Mouse (Mus musculus) natural killer cell, adult 2 months (primary cell): ENCODE results near the gene Abtb1.

Source experiments
- DNase-seq, 2 experiments: peaks; one replicate each; pipeline ENCODE4 v3.0.0; 2022; ENCODE audit warnings: low spot score in 2 of 2

Gene Abtb1

DNA sequence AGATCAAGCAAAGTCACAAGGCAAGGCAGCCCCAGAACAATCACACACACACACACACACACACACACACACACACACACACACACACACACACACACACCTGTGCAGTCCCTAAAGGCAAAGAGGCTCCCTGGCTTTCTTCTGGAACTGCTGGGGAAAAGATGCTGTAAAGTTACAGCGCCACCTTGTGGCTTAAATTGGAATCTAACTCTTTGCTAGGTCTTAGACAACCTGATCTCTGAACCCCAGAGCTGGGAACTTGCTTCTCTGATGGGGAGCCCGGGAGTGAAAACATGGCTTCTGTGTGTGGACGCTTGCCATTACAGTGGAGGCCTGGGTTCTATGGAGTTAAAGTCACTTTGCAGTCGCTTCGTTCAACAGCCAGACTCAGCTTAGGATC lies 13.9 kb upstream of the Abtb1 start:
- DNase-seq, result peak; percentile 59 to 63

- DNase-seq, result no peak
Observed at GRCm38 (mm10) chr6:88854509-88854908, 12.7 kb upstream of the Abtb1 start.

- DNase-seq, result no peak
Observed at GRCm38 (mm10) chr6:88850034-88850433, 8.2 kb upstream of the Abtb1 start.

GRCm38 (mm10) chr6:88849270-88849669 lies 7.5 kb upstream of the Abtb1 start:
- DNase-seq, result peak in 1 of 2 experiments; percentile 37

DNA sequence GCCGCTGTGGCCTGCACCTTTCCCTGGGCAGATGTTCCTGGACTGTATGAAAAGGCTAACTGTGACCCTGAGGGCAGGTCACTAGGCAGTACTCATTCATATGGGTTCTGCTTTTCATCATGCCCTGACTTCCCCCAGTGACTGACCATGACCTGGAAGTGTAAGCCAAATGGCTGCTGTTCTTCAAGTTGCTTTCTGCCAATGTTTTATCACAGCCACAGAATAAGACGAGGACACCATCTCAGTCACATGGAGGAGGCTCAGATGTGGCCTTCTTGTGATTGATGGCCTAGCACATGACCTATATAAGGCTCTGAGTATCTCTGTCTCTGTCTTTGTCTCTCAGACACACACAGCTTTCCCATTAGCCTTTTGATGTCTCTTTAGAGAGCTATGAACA lies 5.8 kb upstream of the Abtb1 start:
- DNase-seq, result no peak

- DNase-seq, result no peak
Observed at GRCm38 (mm10) chr6:88844901-88845565, 3.2 kb upstream of the Abtb1 start.

- DNase-seq, result no peak
Observed at GRCm38 (mm10) chr6:88843781-88844725, 2.3 kb upstream of the Abtb1 start.

- no peak for DNase-seq
Observed at GRCm38 (mm10) chr6:88843241-88843640, 1.5 kb upstream of the Abtb1 start.

DNA sequence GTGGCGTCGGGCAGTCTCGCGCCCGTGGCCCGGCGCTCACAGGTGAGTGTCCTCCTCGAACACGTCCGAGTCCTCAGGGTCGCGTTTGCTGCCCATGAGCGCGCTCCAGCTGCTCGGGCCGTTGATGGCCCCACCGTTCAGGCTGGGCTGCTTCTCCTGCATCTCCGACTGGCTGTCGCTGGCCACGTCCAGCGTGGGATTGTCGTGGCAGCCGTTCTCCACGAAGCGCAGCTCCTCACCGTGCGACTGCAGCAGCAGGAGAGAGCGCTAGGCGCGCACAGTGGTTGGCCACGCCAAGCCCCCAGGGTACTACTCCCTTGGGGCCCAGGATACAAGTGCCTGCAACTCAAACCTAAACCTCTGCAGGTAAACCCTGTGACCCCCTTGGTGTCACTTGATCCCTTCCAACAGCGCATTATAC lies 957 bp upstream of the Abtb1 start:
- peak in 1 of 2 experiments; percentile 25 for DNase-seq

DNA sequence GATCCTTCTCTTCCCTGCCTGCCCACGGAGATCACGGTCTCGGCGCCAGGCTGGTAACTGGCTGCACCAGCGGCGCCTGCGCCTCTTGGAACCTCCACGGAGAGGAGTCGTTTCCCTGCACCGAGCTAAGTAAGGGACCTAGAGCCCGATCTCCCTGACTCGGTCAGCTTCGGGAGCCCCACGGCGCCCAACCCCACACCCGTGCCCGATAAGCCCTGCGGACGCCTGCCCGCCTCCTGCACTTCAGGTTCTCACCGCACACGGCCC lies 337 bp downstream of the Abtb1 start:
- no peak for DNase-seq

- no peak for DNase-seq
Observed at GRCm38 (mm10) chr6:88840791-88841513, 832 bp downstream of the Abtb1 start.

GRCm38 (mm10) chr6:88840211-88840610 lies 1.6 kb downstream of the Abtb1 start:
- DNase-seq, result no peak

- DNase-seq, result no peak
Observed at GRCm38 (mm10) chr6:88839135-88839970, 2.4 kb downstream of the Abtb1 start.

DNA sequence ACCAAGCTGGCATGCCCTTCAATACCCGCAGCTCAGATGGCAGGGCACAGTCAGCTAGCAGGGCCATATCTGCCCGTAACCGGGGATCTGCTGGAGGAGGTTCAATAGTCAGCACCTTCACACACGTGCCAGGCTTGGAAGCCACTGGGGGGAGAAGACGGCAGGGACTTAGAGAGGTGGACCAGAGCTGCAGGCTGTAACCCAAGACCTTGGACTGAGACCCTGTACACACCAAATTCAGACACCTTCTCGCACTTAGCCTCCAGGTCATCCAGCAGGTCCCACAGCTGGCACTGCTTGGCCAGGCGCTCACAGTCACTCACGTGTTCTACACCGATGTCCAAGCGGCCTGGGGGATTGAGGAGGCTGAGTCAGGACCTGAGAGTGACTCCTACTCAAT lies 3.2 kb downstream of the Abtb1 start:
- no peak for DNase-seq

DNA sequence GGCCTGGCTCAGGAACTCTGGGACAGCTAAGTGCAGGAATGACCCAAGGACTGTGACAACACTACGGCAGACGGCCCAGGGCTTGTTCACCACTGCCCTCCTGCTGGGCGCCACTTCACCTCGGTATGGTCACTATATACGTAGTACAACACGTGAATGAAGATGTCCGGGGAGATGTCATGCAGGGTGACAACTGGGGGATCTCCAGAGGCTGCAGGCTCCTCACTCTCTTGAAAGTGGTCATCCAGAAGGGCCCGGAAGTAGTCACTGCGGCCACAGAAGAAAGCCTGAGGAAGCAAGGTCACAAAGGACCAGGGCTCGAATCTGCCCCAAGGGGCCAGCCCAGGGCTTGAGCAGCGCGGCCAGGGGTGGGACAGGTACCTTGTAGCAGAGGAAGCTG lies 3.8 kb downstream of the Abtb1 start:
- no peak for DNase-seq

- DNase-seq, result no peak
Observed at GRCm38 (mm10) chr6:88836178-88836819, 5.5 kb downstream of the Abtb1 start.

GRCm38 (mm10) chr6:88835047-88835446 lies 6.7 kb downstream of the Abtb1 start:
- peak; percentile 50 to 61 for DNase-seq

GRCm38 (mm10) chr6:88833340-88834140 lies 8.2 kb downstream of the Abtb1 start:
- no peak for DNase-seq

GRCm38 (mm10) chr6:88832663-88833062 lies 9.1 kb downstream of the Abtb1 start:
- DNase-seq, result no peak

- DNase-seq, result peak in 1 of 2 experiments; percentile 51
Observed at GRCm38 (mm10) chr6:88831456-88831855, 10.3 kb downstream of the Abtb1 start.
